Mouse (Mus musculus) neural tube, embryonic 13.5 days (tissue): Measurements from ENCODE around the gene 1700023F06Rik. TPM values are rescaled to one million over a fixed set of nuclear protein-coding genes. Genes with fewer than 3 reads are reported as not detected.
"Not testable (repeated sequence)": the region's sequence is repeated elsewhere in the genome, so short reads cannot be mapped to it uniquely, and the experiment has no call there.

ENCODE experiments used
- ATAC-seq: fragments of 200-750 bp; cut with Nextera tagmentation; 2 replicates; pipeline ENCODE4 v1.8.0; 2017; ENCODE audit warnings: low read depth, mild to moderate bottlenecking, moderate TSS enrichment, moderate library complexity
- H3K27ac ChIP-seq: fragments of 300-500 bp; sonication (generic); replicated peaks from 2 replicates; pipeline ENCODE4 v1.5.1; 2015; ENCODE audit warnings: moderate library complexity, mild to moderate bottlenecking, inconsistent platforms
- H3K27me3 ChIP-seq: fragments of 300-500 bp; sonication (generic); 2 replicates; pipeline ENCODE4 v1.6.1; 2015; ENCODE audit warnings: mild to moderate bottlenecking, inconsistent platforms
- H3K36me3 ChIP-seq: fragments of 300-500 bp; sonication (generic); 2 replicates; pipeline ENCODE4 v1.6.1; 2015; ENCODE audit warnings: mild to moderate bottlenecking, inconsistent platforms
- H3K4me1 ChIP-seq: fragments of 300-500 bp; sonication (generic); replicated peaks from 2 replicates; pipeline ENCODE4 v1.6.1; 2015; ENCODE audit warnings: inconsistent platforms
- H3K4me2 ChIP-seq: fragments of 300-500 bp; sonication (generic); 2 replicates; pipeline ENCODE4 v1.6.1; 2015; ENCODE audit warnings: inconsistent platforms, mild to moderate bottlenecking, moderate library complexity
- H3K4me3 ChIP-seq: fragments of 300-500 bp; sonication (generic); 2 replicates; pipeline ENCODE4 v1.5.1; 2015; ENCODE audit warnings: mild to moderate bottlenecking, inconsistent platforms
- H3K9ac ChIP-seq: fragments of 300-500 bp; sonication (generic); 2 replicates; pipeline ENCODE4 v1.6.1; 2015; ENCODE audit warnings: moderate library complexity, mild to moderate bottlenecking, inconsistent platforms
- H3K9me3 ChIP-seq: fragments of 300-500 bp; sonication (generic); 2 replicates; pipeline ENCODE4 v1.6.1; 2016; ENCODE audit warnings: inconsistent platforms
- WGBS: fragments of 180-500 bp; shearing (Covaris S2); methylation state at CpG from one replicate; pipeline ENCODE4 v1.1.7; 2015; 5-methylcytosine and 5-hydroxymethylcytosine counted together
- polyA plus RNA-seq: library from polyadenylated mRNA; unstranded; fragments of >200 nt; fragmentation: Nextera tagmentation; extraction: Ambion mirVana; gene quantifications from 2 replicates; pipeline ENCODE4 v1.2.1, GENCODE M21; 2015

Gene 1700023F06Rik
- polyA plus RNA-seq, 1 experiment from 2014 or later, result 0.95 TPM

DNA sequence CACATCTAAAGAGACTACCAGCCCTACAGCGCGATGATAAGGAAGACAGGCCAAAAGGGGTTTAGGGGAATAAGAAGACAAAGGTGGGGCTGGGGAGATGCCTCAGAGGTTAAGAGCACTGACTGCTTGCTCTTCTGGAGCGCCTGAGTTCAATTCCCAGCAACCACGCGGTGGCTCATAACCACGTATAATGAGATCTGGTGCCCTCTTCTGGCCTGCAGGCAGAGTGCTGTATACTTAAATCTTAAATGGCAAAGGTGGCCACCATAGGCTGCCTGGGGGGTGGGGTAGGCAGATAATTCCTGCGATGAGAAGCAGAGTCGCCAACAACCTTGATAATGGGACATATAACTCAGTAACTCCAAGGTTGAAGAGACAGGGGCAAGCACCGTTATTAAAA lies 29.4 kb upstream of the 1700023F06Rik start:
- no peak overlapping the region for H3K27ac ChIP-seq
- H3K4me1 ChIP-seq, result peaks cover 13% of the 10 kb centered on the region
- no peak overlapping the region for H3K4me2 ChIP-seq
- H3K27me3 ChIP-seq, result no peaks in the 10 kb centered on the region
- no peak for ATAC-seq
- 78% methylated on average over 9 of the region's 9 CpGs for WGBS
- no peak overlapping the region for H3K4me3 ChIP-seq
- H3K9me3 ChIP-seq, result no peaks in the 10 kb centered on the region
- no peak overlapping the region for H3K9ac ChIP-seq
- H3K36me3 ChIP-seq, result peaks cover 48% of the 10 kb centered on the region

DNA sequence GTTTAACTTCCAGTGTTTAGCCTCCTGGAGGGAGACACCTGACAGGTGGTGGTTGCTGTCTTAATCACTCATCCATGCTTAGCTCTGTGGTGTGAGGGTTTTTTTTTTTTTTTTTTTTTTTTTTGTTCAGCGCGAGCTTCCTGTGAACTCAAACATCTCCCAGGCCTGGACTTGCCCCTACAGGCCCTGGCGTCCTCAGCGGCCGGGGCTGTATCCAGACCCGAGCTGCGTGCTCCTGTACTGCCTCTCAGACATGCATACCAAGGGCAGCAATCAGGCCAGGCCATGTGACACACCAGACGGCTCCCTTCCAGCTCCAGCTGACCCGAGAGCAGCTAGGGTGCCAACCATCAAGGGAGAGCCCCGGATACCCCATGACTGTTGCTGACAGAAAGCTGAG lies 28.5 kb upstream of the 1700023F06Rik start:
- Histone ChIP-seq H3K27me3 (no peaks in the 10 kb centered on the region), H3K9ac (no peak overlapping the region), H3K4me2 (no peak overlapping the region), H3K4me3 (no peak overlapping the region), H3K36me3 (peaks cover 48% of the 10 kb centered on the region), H3K4me1 (peaks cover 11% of the 10 kb centered on the region), H3K9me3 (no peaks in the 10 kb centered on the region), H3K27ac (no peak overlapping the region)
- no peak for ATAC-seq
- WGBS, result 85% methylated on average over 10 of the region's 10 CpGs

- no peaks in the 10 kb centered on the region for H3K9me3 ChIP-seq
Observed at GRCm38 (mm10) chr11:103236431-103236830, 28.1 kb upstream of the 1700023F06Rik start.

GRCm38 (mm10) chr11:103235702-103236101 lies 27.3 kb upstream of the 1700023F06Rik start:
- no peak for ATAC-seq
- Histone ChIP-seq H3K4me3 (no peak overlapping the region), H3K9me3 (no peaks in the 10 kb centered on the region), H3K27me3 (no peaks in the 10 kb centered on the region), H3K4me1 (peaks cover 2% of the 10 kb centered on the region; the same call in 1 of the 2 replicates), H3K36me3 (peaks cover 57% of the 10 kb centered on the region), H3K9ac (no peak overlapping the region), H3K4me2 (no peak overlapping the region), H3K27ac (peak overlapping the region; percentile 2; the same call in 1 of the 2 replicates)
- WGBS, result 78% methylated on average over 11 of the region's 11 CpGs

More at GRCm38 (mm10) chr11:103236431-103236830, 28.1 kb upstream of the 1700023F06Rik start:
- peaks cover 6% of the 10 kb centered on the region for H3K4me1 ChIP-seq
- no peak overlapping the region for H3K27ac ChIP-seq
- no peak overlapping the region for H3K4me2 ChIP-seq
- ATAC-seq, result no peak
- peaks cover 51% of the 10 kb centered on the region for H3K36me3 ChIP-seq
- no peak overlapping the region for H3K4me3 ChIP-seq
- WGBS, result 81% methylated on average over 6 of the region's 6 CpGs
- H3K27me3 ChIP-seq, result no peaks in the 10 kb centered on the region
- no peak overlapping the region for H3K9ac ChIP-seq

DNA sequence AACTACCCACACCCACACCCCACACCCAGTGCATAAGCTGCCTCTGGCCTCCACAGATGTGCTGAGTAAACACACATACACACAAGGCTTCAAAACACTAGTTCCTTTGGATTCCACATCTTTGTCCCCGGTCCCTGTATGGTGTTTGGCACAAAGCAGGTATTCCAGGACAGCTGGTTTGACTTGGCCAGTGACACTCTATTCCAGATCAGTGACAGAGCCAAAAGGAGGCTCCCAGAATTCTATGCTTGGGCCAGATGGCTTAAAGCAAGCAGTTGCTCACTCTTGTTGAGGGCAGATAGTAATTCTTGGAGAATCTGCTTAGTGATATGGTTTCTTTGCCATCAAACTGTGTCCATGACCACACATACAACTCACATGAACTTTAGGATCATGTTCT lies 26.1 kb upstream of the 1700023F06Rik start:
- no peaks in the 10 kb centered on the region for H3K9me3 ChIP-seq
- H3K36me3 ChIP-seq, result peaks cover 60% of the 10 kb centered on the region
- no peak for ATAC-seq
- WGBS, result 77% methylated on average over 1 of the region's 1 CpGs
- no peaks in the 10 kb centered on the region for H3K27me3 ChIP-seq
- H3K4me1 ChIP-seq, result no peaks in the 10 kb centered on the region
- no peak overlapping the region for H3K9ac ChIP-seq
- no peak overlapping the region for H3K4me2 ChIP-seq
- H3K4me3 ChIP-seq, result no peak overlapping the region
- H3K27ac ChIP-seq, result no peak overlapping the region

- Histone ChIP-seq H3K27me3 (no peaks in the 10 kb centered on the region), H3K9ac (no peak overlapping the region), H3K4me3 (no peak overlapping the region), H3K9me3 (no peaks in the 10 kb centered on the region), H3K27ac (no peak overlapping the region), H3K4me2 (no peak overlapping the region), H3K36me3 (peaks cover 58% of the 10 kb centered on the region), H3K4me1 (no peaks in the 10 kb centered on the region)
- 36% methylated on average over 7 of the region's 7 CpGs for WGBS
- ATAC-seq, result no peak
Observed at GRCm38 (mm10) chr11:103232966-103233365, 24.6 kb upstream of the 1700023F06Rik start.

DNA sequence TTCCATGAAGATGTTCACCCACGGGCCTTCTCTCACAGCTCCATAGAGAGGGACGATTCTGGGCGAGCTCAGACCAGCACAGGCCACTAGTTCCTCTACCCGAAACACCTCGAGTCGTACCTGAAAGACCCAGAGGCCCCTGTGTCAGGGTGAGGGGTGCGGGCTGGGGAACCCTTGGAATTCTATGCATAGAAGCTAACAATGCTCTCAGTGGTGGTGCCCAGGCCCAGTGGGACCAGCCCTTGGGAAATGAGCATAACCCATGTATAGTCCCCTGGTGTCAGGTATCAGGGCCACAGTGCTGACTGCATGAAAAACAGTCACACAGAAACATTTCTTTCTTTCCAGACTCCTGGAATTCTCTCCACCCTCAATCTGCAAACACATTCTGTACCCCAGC lies 23.0 kb upstream of the 1700023F06Rik start:
- Histone ChIP-seq H3K4me2 (no peak overlapping the region), H3K27ac (no peak overlapping the region), H3K36me3 (peaks cover 56% of the 10 kb centered on the region), H3K9me3 (no peaks in the 10 kb centered on the region), H3K4me3 (no peak overlapping the region), H3K27me3 (no peaks in the 10 kb centered on the region), H3K9ac (no peak overlapping the region), H3K4me1 (no peaks in the 10 kb centered on the region)
- WGBS, result 94% methylated on average over 7 of the region's 7 CpGs
- no peak for ATAC-seq

GRCm38 (mm10) chr11:103230626-103231025 lies 22.3 kb upstream of the 1700023F06Rik start:
- ATAC-seq, result no peak

GRCm38 (mm10) chr11:103229608-103230007 lies 21.2 kb upstream of the 1700023F06Rik start:
- no peaks in the 10 kb centered on the region for H3K9me3 ChIP-seq
- H3K4me3 ChIP-seq, result no peak overlapping the region
- no peak overlapping the region for H3K9ac ChIP-seq
- H3K27ac ChIP-seq, result no peak overlapping the region
- H3K36me3 ChIP-seq, result peaks cover 64% of the 10 kb centered on the region
- no peak overlapping the region for H3K4me2 ChIP-seq
- H3K4me1 ChIP-seq, result no peaks in the 10 kb centered on the region
- ATAC-seq, result no peak
- 97% methylated on average over 2 of the region's 2 CpGs for WGBS
- no peaks in the 10 kb centered on the region for H3K27me3 ChIP-seq

More at GRCm38 (mm10) chr11:103230626-103231025, 22.3 kb upstream of the 1700023F06Rik start:
- no peaks in the 10 kb centered on the region for H3K27me3 ChIP-seq
- H3K4me3 ChIP-seq, result no peak overlapping the region
- no peak overlapping the region for H3K27ac ChIP-seq
- 91% methylated on average over 19 of the region's 19 CpGs for WGBS
- H3K9ac ChIP-seq, result no peak overlapping the region
- H3K4me1 ChIP-seq, result no peaks in the 10 kb centered on the region
- peaks cover 56% of the 10 kb centered on the region for H3K36me3 ChIP-seq
- no peaks in the 10 kb centered on the region for H3K9me3 ChIP-seq
- H3K4me2 ChIP-seq, result no peak overlapping the region

GRCm38 (mm10) chr11:103223951-103224456 lies 15.6 kb upstream of the 1700023F06Rik start:
- Histone ChIP-seq H3K9me3 (no peaks in the 10 kb centered on the region), H3K4me3 (no peak overlapping the region), H3K27ac (no peak overlapping the region), H3K4me2 (no peak overlapping the region), H3K36me3 (peaks cover 78% of the 10 kb centered on the region), H3K27me3 (0 out of 2 replicates have a peak, but pooled peaks cover 6% of the 10 kb centered on the region), H3K4me1 (no peaks in the 10 kb centered on the region), H3K9ac (no peak overlapping the region)
- 65% methylated on average over 18 of the region's 18 CpGs for WGBS
- ATAC-seq, result no peak

GRCm38 (mm10) chr11:103223444-103223843 lies 15.1 kb upstream of the 1700023F06Rik start:
- WGBS, result 92% methylated on average over 10 of the region's 10 CpGs
- Histone ChIP-seq H3K9ac (no peak overlapping the region), H3K27ac (no peak overlapping the region), H3K4me3 (no peak overlapping the region), H3K27me3 (0 out of 2 replicates have a peak, but pooled peaks cover 7% of the 10 kb centered on the region), H3K9me3 (no peaks in the 10 kb centered on the region), H3K4me1 (peaks cover 3% of the 10 kb centered on the region), H3K36me3 (peaks cover 73% of the 10 kb centered on the region), H3K4me2 (no peak overlapping the region)
- ATAC-seq, result no peak

DNA sequence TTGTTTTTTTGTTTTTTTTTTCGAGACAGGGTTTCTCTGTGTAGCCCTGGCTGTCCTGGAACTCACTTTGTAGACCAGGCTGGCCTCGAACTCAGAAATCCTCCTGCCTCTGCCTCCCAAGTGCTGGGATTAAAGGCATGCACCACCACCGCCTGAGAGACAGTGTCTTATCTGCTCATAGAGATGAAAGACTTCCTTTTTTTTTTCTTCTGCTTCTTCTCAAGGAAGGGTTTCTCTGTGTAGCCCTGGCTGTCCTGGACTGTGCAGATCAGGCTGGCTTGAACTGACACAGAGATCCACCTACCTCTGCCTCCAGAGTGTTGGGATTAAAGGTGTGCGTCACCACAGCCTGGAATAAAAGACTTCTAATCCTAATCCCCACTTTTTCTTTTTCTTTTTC lies 14.4 kb upstream of the 1700023F06Rik start:
- H3K27ac ChIP-seq, H3K9ac ChIP-seq, H3K27me3 ChIP-seq, H3K4me1 ChIP-seq, H3K4me3 ChIP-seq, H3K4me2 ChIP-seq, ATAC-seq, H3K9me3 ChIP-seq: not testable (repeated sequence)
- WGBS, result 91% methylated on average over 4 of the region's 4 CpGs
- peaks cover 71% of the 10 kb centered on the region for H3K36me3 ChIP-seq

GRCm38 (mm10) chr11:103221437-103221836 lies 13.1 kb upstream of the 1700023F06Rik start:
- Histone ChIP-seq H3K4me3 (no peak overlapping the region), H3K36me3 (peaks cover 59% of the 10 kb centered on the region), H3K9ac (no peak overlapping the region), H3K9me3 (no peaks in the 10 kb centered on the region), H3K27ac (no peak overlapping the region), H3K27me3 (peaks cover 12% of the 10 kb centered on the region; the same call in 1 of the 2 replicates), H3K4me2 (no peak overlapping the region), H3K4me1 (peaks cover 7% of the 10 kb centered on the region)
- no peak for ATAC-seq
- 93% methylated on average over 6 of the region's 6 CpGs for WGBS
